In genomic region chr2:93907519-93908294, GRCm38 (mm10) we compare ENCODE assay signal across 11 mouse cellular contexts. TPM values are rescaled to one million over a fixed set of nuclear protein-coding genes. Genes with fewer than 3 reads are reported as not detected.
DNase-seq lines count a peak whose midpoint lies in the region; ATAC-seq and TF ChIP-seq lines count a peak whose summit lies in the region.
"Had no signal": no experiment of that assay in that cellular context is flagged by ENCODE, and none has a peak within 500 bp of the region (broad histone marks: within the 10 kb centered on the region; RNA-seq: fewer than 3 reads in every experiment).

No protein-coding gene starts in this region.

- TF ChIP-seq CTCF in layer of hippocampus, adult 2 months (conservative IDR thresholded peaks at IDR 0.05): no peak
- no peak for TF ChIP-seq CTCF in midbrain, postnatal 0 days (IDR thresholded peaks at IDR 0.05)

- intact Hi-C loops in gastrocnemius, postnatal 36 days (cut with DNase I): no loop called here

- ATAC-seq in hindbrain, embryonic 11.5 days (ENCODE audit: low FRiP score): peak; percentile 23; the same call in 1 of the 2 replicates
- ATAC-seq in midbrain, postnatal 0 days (ENCODE audit: low FRiP score): peak; percentile 63; the same call in 1 of the 2 replicates

- H3K9ac ChIP-seq in hindbrain, embryonic 11.5 days (ENCODE audit: low read depth, low read length): no peak overlapping the region
- no peak overlapping the region for H3K9ac ChIP-seq in midbrain, postnatal 0 days (replicated peaks; ENCODE audit: low read length, poor library complexity, severe bottlenecking)
- H3K9ac ChIP-seq: heart, embryonic 15.5 days; limb, embryonic 13.5 days had no signal

- H3K36me3 ChIP-seq in hindbrain, embryonic 11.5 days (ENCODE audit: control insufficient read depth, insufficient read depth, low read length): no peaks in the 10 kb centered on the region
- H3K36me3 ChIP-seq in midbrain, postnatal 0 days (ENCODE audit: insufficient read depth, low read length): no peaks in the 10 kb centered on the region
- H3K36me3 ChIP-seq: heart, embryonic 15.5 days; limb, embryonic 13.5 days had no signal

- WGBS in hindbrain, embryonic 11.5 days: 64% methylated on average over 9 of the region's 9 CpGs
- 50% methylated on average over 9 of the region's 9 CpGs for WGBS in midbrain, postnatal 0 days

- peak overlapping the region; percentile 37 for H3K27ac ChIP-seq in layer of hippocampus, adult 2 months
- no peak overlapping the region for H3K27ac ChIP-seq in hindbrain, embryonic 11.5 days (ENCODE audit: low read depth, low read length)
- H3K27ac ChIP-seq in midbrain, postnatal 0 days (ENCODE audit: low read depth, low read length): peak overlapping the region; percentile 55; the same call in 1 of the 2 replicates
- H3K27ac ChIP-seq: heart, embryonic 15.5 days; limb, embryonic 13.5 days; macrophage had no signal

- no peaks in the 10 kb centered on the region; the same call in 1 of the 2 replicates for H3K4me1 ChIP-seq in hindbrain, embryonic 11.5 days (replicated peaks; ENCODE audit: control insufficient read depth, insufficient read depth, low read length)
- H3K4me1 ChIP-seq in midbrain, postnatal 0 days (ENCODE audit: insufficient read depth, low read length): peaks cover 14% of the 10 kb centered on the region

- H3K4me2 ChIP-seq in hindbrain, embryonic 11.5 days (replicated peaks; ENCODE audit: low read depth, low read length): no peak overlapping the region
- no peak overlapping the region for H3K4me2 ChIP-seq in midbrain, postnatal 0 days (ENCODE audit: low read depth, low read length, poor library complexity, severe bottlenecking)
- H3K4me2 ChIP-seq: heart, embryonic 15.5 days; limb, embryonic 13.5 days had no signal

- no peaks in the 10 kb centered on the region for H3K27me3 ChIP-seq in hindbrain, embryonic 11.5 days (ENCODE audit: control insufficient read depth, insufficient read depth, low read length)
- no peaks in the 10 kb centered on the region for H3K27me3 ChIP-seq in midbrain, postnatal 0 days (ENCODE audit: insufficient read depth, low read length)
- H3K27me3 ChIP-seq: limb, embryonic 13.5 days had no signal

- no peak overlapping the region for H3K4me3 ChIP-seq in layer of hippocampus, adult 2 months
- no peak overlapping the region for H3K4me3 ChIP-seq in hindbrain, embryonic 11.5 days (ENCODE audit: low read depth, low read length)
- no peak overlapping the region for H3K4me3 ChIP-seq in midbrain, postnatal 0 days (ENCODE audit: low read depth, low read length)
- H3K4me3 ChIP-seq: heart, embryonic 15.5 days; limb, embryonic 13.5 days had no signal

- DNase-seq in embryo, embryonic 11 days: peak; percentile 19
- no peak for DNase-seq in embryo, embryonic 10.5 days (ENCODE audit: low spot score)
- DNase-seq in layer of hippocampus, adult 2 months (ENCODE audit: low spot score in 2 of 2): no peak
- DNase-seq in layer of hippocampus, adult 18-20 months (ENCODE audit: low spot score in 2 of 2): no peak
- DNase-seq in hindbrain, embryonic 11.5 days (ENCODE audit: low spot score): peak; percentile 25
- DNase-seq in midbrain, postnatal 0 days (ENCODE audit: low spot score): peak; percentile 55
- no peak for DNase-seq in testis, postnatal 14 days (ENCODE audit: low spot score)
- no peak for DNase-seq in gastrocnemius, postnatal 36 days

- no peaks in the 10 kb centered on the region for H3K9me3 ChIP-seq in hindbrain, embryonic 11.5 days (ENCODE audit: control insufficient read depth, low read length)
- H3K9me3 ChIP-seq in midbrain, postnatal 0 days (ENCODE audit: low read length): no peaks in the 10 kb centered on the region
- H3K9me3 ChIP-seq: heart, embryonic 15.5 days; limb, embryonic 13.5 days had no signal

RNA-seq across cellular contexts. Expression of gene Accsl, which starts 38.8 kb away (rescaled TPM):
- under 1 TPM in 1 of 2 experiments, not detected in 1; 0.54 TPM for total RNA-seq in layer of hippocampus, adult 2 months (2021)
- not detected for total RNA-seq in layer of hippocampus, adult 18-20 months (2021)
- polyA plus RNA-seq in hindbrain, embryonic 11.5 days (2014; fragmentation: Nextera tagmentation; extraction: Ambion mirVana): 0.69 TPM in 1 of 2 replicates, not detected in the other
- total RNA-seq in midbrain, postnatal 0 days (2014; rRNA removed): 0.52 TPM in 1 of 2 replicates, not detected in the other
- polyA plus RNA-seq in midbrain, postnatal 0 days (2015; fragmentation: Nextera tagmentation; extraction: Ambion mirVana): 0.11 and 0.51 TPM in 2 replicates
- total RNA-seq in gastrocnemius, postnatal 36 days (2021): not detected
- polyA plus RNA-seq: heart, embryonic 15.5 days; limb, embryonic 13.5 days; macrophage had no signal

RNA-seq across cellular contexts. Expression of gene Gm13889, which starts 49.3 kb away (rescaled TPM):
- 10 to 100 TPM; 50.5 to 51.2 TPM for total RNA-seq in layer of hippocampus, adult 2 months (2021)
- 10 to 100 TPM; 54.8 to 57.3 TPM for total RNA-seq in layer of hippocampus, adult 18-20 months (2021)
- 3.3 and 5.7 TPM in 2 replicates for polyA plus RNA-seq in hindbrain, embryonic 11.5 days (2014; fragmentation: Nextera tagmentation; extraction: Ambion mirVana)
- 21.9 and 23.3 TPM in 2 replicates for total RNA-seq in midbrain, postnatal 0 days (2014; rRNA removed)
- polyA plus RNA-seq in midbrain, postnatal 0 days (2015; fragmentation: Nextera tagmentation; extraction: Ambion mirVana): 9.3 and 10.4 TPM in 2 replicates
- 1 to 10 TPM; 6.1 to 7.6 TPM for total RNA-seq in gastrocnemius, postnatal 36 days (2021)
- polyA plus RNA-seq: macrophage had no signal

RNA-seq across cellular contexts. Expression of gene Accs, which starts 58.0 kb away (rescaled TPM):
- total RNA-seq in layer of hippocampus, adult 2 months (2021): 1 to 10 TPM; 3.0 to 3.5 TPM
- total RNA-seq in layer of hippocampus, adult 18-20 months (2021): 1 to 10 TPM; 3.0 to 3.7 TPM
- 7.4 and 7.5 TPM in 2 replicates for polyA plus RNA-seq in hindbrain, embryonic 11.5 days (2014; fragmentation: Nextera tagmentation; extraction: Ambion mirVana)
- total RNA-seq in midbrain, postnatal 0 days (2014; rRNA removed): 10.8 and 12.1 TPM in 2 replicates
- 4.7 and 4.9 TPM in 2 replicates for polyA plus RNA-seq in midbrain, postnatal 0 days (2015; fragmentation: Nextera tagmentation; extraction: Ambion mirVana)
- total RNA-seq in gastrocnemius, postnatal 36 days (2021): 1 to 10 TPM; 3.2 to 4.0 TPM

Comparison
In these comparisons a context has a peak if more than half of its experiments do, and no peak if none do; other contexts are left out.
1. DNase-seq: peak in embryo, embryonic 11 days (single experiment), hindbrain, embryonic 11.5 days (single experiment) and midbrain, postnatal 0 days (single experiment); none in embryo, embryonic 10.5 days (single experiment), layer of hippocampus, adult 2 months (0 of 2), layer of hippocampus, adult 18-20 months (0 of 2), testis, postnatal 14 days (single experiment) and gastrocnemius, postnatal 36 days (0 of 2).